8 mouse cellular contexts compared by ENCODE assay signal in the genomic region with DNA sequence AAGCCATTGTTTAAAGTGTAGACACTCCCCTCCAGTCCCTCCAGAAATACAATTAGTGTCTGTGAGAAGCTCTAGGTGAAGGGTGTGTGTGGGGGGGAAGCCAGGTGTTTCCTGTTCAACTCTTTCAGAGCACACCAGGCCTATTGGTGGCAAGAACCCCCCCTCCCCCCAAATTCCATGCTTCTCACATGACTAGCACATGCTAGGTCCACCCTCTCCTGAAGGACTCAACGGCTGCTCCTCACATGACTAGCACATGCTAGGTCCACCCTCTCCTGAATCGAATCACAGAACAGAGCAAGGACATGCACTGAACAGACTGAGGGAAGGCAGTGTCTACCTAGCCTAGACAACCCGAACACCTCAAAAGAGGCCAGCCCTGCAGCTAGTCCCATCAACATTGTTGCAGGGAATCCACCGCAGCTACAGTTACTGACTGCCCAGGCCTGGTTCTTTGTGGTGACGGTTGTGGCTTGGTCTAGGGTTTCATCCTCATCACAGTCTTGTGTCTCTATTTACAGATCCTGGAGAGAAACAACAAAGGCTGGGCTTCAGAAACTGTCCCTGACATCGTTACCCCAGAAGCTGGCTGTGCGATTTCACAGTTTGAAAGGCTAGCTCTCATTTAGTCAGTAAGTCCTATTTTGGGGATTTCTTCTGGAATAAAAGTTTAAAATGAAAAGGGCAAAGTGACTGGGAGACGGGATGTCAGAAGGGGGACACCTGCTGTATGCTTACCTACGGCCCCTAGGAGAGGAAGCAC. TPM values are rescaled to one million over a fixed set of nuclear protein-coding genes. Genes with fewer than 3 reads are reported as not detected.
DNase-seq lines count a peak whose midpoint lies in the region; ATAC-seq and TF ChIP-seq lines count a peak whose summit lies in the region.

No protein-coding gene starts in this region.

- no peak for TF ChIP-seq CTCF in spleen, adult 2 months (IDR thresholded peaks at IDR 0.05; ENCODE audit: extremely low read depth, insufficient read depth, insufficient read length, insufficient replicate concordance)
- TF ChIP-seq CTCF in thymus, adult 2 months (IDR thresholded peaks at IDR 0.05; ENCODE audit: borderline replicate concordance, control insufficient read depth, extremely low read depth, insufficient read depth, low read length, poor library complexity) = no peak

- no peaks in the 10 kb centered on the region for H3K9me3 ChIP-seq in forebrain, embryonic 16.5 days (ENCODE audit: control insufficient read depth, low read length)
- no peaks in the 10 kb centered on the region for H3K9me3 ChIP-seq in liver, embryonic 11.5 days (ENCODE audit: control insufficient read depth, low read length)

- no peak for ATAC-seq in forebrain, embryonic 16.5 days
- ATAC-seq in liver, embryonic 11.5 days (replicated peaks; ENCODE audit: low FRiP score) = no peak

- H3K9ac ChIP-seq in forebrain, embryonic 16.5 days (replicated peaks; ENCODE audit: low read depth, low read length) = peak overlapping the region; percentile 93
- H3K9ac ChIP-seq in liver, embryonic 11.5 days (ENCODE audit: low read depth, low read length) = peak overlapping the region; percentile 69; the same call in 1 of the 2 replicates

- WGBS in spleen, adult 2 months = 46% methylated on average over 9 of the region's 9 CpGs
- 78% methylated on average over 9 of the region's 9 CpGs for WGBS in forebrain, embryonic 16.5 days
- 83% methylated on average over 9 of the region's 9 CpGs for WGBS in liver, embryonic 11.5 days
- WGBS in thymus, adult 2 months = 7% methylated on average over 9 of the region's 9 CpGs

- H3K4me2 ChIP-seq in forebrain, embryonic 16.5 days (ENCODE audit: low read length) = peak overlapping the region; percentile 76
- H3K4me2 ChIP-seq in liver, embryonic 11.5 days = peak overlapping the region; percentile 89

- no peaks in the 10 kb centered on the region for H3K36me3 ChIP-seq in spleen, adult 2 months (ENCODE audit: control insufficient read depth, insufficient read depth, low read length)
- H3K36me3 ChIP-seq in forebrain, embryonic 16.5 days (ENCODE audit: control insufficient read depth, insufficient read depth) = no peaks in the 10 kb centered on the region
- no peaks in the 10 kb centered on the region for H3K36me3 ChIP-seq in liver, embryonic 11.5 days (ENCODE audit: control insufficient read depth, insufficient read depth, low read length)
- no peaks in the 10 kb centered on the region for H3K36me3 ChIP-seq in thymus, adult 2 months (ENCODE audit: control insufficient read depth, insufficient read depth, low read length)

- peak; percentile 30 to 70 for DNase-seq in spleen, adult 2 months (ENCODE audit: low read depth in 1 of 2, low spot score in 2 of 2)
- DNase-seq in spleen, postnatal 4 days (ENCODE audit: low spot score in 2 of 2) = no peak
- no peak for DNase-seq in liver, embryonic 11.5 days (ENCODE audit: low spot score)
- peak; percentile 79 for DNase-seq in thymus, adult 2 months
- DNase-seq in left cerebral cortex, adult 9 months (ENCODE audit: low spot score in 2 of 2) = no peak
- DNase-seq in frontal cortex, postnatal 14 days (ENCODE audit: low spot score in 2 of 2) = no peak
- DNase-seq in urinary bladder, postnatal 36 days (ENCODE audit: low spot score in 2 of 2) = no peak

- TF ChIP-seq POLR2A in spleen, adult 2 months (IDR thresholded peaks at IDR 0.05; ENCODE audit: low read depth, low read length) = no peak; the same call in 1 of the 2 replicates
- TF ChIP-seq POLR2A in thymus, adult 2 months (IDR thresholded peaks at IDR 0.05; ENCODE audit: control insufficient read depth, extremely low read depth, insufficient read depth, low read length, poor library complexity) = 0 out of 2 replicates have a peak, but pooled peaks have one; percentile 20

- H3K4me1 ChIP-seq in spleen, adult 2 months (ENCODE audit: control insufficient read depth, insufficient read depth, insufficient read length) = peaks cover 14% of the 10 kb centered on the region; the same call in 1 of the 2 replicates
- H3K4me1 ChIP-seq in forebrain, embryonic 16.5 days (replicated peaks; ENCODE audit: control insufficient read depth, insufficient read depth, low read length) = peaks cover 31% of the 10 kb centered on the region
- H3K4me1 ChIP-seq in liver, embryonic 11.5 days (replicated peaks; ENCODE audit: control insufficient read depth, insufficient read depth, low read length) = peaks cover 10% of the 10 kb centered on the region
- peaks cover 28% of the 10 kb centered on the region for H3K4me1 ChIP-seq in thymus, adult 2 months (replicated peaks; ENCODE audit: control insufficient read depth, insufficient read depth, low read length)

- peak overlapping the region; percentile 81 for H3K27ac ChIP-seq in spleen, adult 2 months (ENCODE audit: insufficient read depth, low read length)
- H3K27ac ChIP-seq in forebrain, embryonic 16.5 days (ENCODE audit: low read length) = no peak overlapping the region
- peak overlapping the region; percentile 60; the same call in 1 of the 2 replicates for H3K27ac ChIP-seq in liver, embryonic 11.5 days (ENCODE audit: low read depth, low read length)
- H3K27ac ChIP-seq in thymus, adult 2 months (ENCODE audit: control insufficient read depth, insufficient read depth, low read length) = peak overlapping the region; percentile 100

- H3K4me3 ChIP-seq in spleen, adult 2 months (ENCODE audit: extremely low read depth, insufficient read depth, insufficient read length) = no peak overlapping the region
- peak overlapping the region; percentile 100 for H3K4me3 ChIP-seq in forebrain, embryonic 16.5 days (replicated peaks; ENCODE audit: low read length)
- H3K4me3 ChIP-seq in liver, embryonic 11.5 days (ENCODE audit: low read depth, low read length) = peak overlapping the region; percentile 88; the same call in 1 of the 2 replicates
- peak overlapping the region; percentile 38 for H3K4me3 ChIP-seq in thymus, adult 2 months (ENCODE audit: control insufficient read depth, insufficient read depth, low read length)

- no peaks in the 10 kb centered on the region for H3K27me3 ChIP-seq in spleen, adult 2 months (ENCODE audit: control insufficient read depth, insufficient read depth, low read length)
- peaks cover 3% of the 10 kb centered on the region; the same call in 1 of the 2 replicates for H3K27me3 ChIP-seq in forebrain, embryonic 16.5 days (replicated peaks; ENCODE audit: control insufficient read depth, insufficient read depth, low read length)
- H3K27me3 ChIP-seq in liver, embryonic 11.5 days (replicated peaks; ENCODE audit: control insufficient read depth, insufficient read depth, low read length) = peaks cover 4% of the 10 kb centered on the region; the same call in 1 of the 2 replicates
- H3K27me3 ChIP-seq in thymus, adult 2 months (ENCODE audit: control insufficient read depth, insufficient read depth, low read length) = no peaks in the 10 kb centered on the region

RNA-seq across cellular contexts. Expression of gene Cnot8, which starts 1.2 kb away (rescaled TPM):
- 38.6 and 41.1 TPM in 2 replicates for polyA plus RNA-seq in spleen, adult 2 months (2012; rRNA removed)
- 141 and 159 TPM in 2 replicates for polyA plus RNA-seq in forebrain, embryonic 16.5 days (2015; fragmentation: Nextera tagmentation; extraction: Ambion mirVana)
- 75.7 and 77.6 TPM in 2 replicates for polyA plus RNA-seq in liver, embryonic 11.5 days (2014; fragmentation: Nextera tagmentation; extraction: Ambion mirVana)
- 158 and 192 TPM in 2 replicates for polyA plus RNA-seq in thymus, adult 2 months (2012; rRNA removed)

RNA-seq across cellular contexts. Expression of gene Gm12248, which starts 9.8 kb away (rescaled TPM):
- 0.18 and 0.42 TPM in 2 replicates for polyA plus RNA-seq in spleen, adult 2 months (2012; rRNA removed)
- not detected in 2 replicates for polyA plus RNA-seq in forebrain, embryonic 16.5 days (2015; fragmentation: Nextera tagmentation; extraction: Ambion mirVana)
- not detected in 2 replicates for polyA plus RNA-seq in liver, embryonic 11.5 days (2014; fragmentation: Nextera tagmentation; extraction: Ambion mirVana)
- 0.32 and 0.59 TPM in 2 replicates for polyA plus RNA-seq in thymus, adult 2 months (2012; rRNA removed)

Comparison
In these comparisons a context has a peak if more than half of its experiments do, and no peak if none do; other contexts are left out.
1. DNase-seq: peak in spleen, adult 2 months (2 of 2) and thymus, adult 2 months (single experiment); none in spleen, postnatal 4 days (0 of 2), liver, embryonic 11.5 days (single experiment), left cerebral cortex, adult 9 months (0 of 2), frontal cortex, postnatal 14 days (0 of 2) and urinary bladder, postnatal 36 days (0 of 2).